Mouse (Mus musculus) bone marrow, adult 2 months (tissue): Measurements from ENCODE around the gene Pf4.

Source experiments
- CTCF ChIP-seq: fragments of 200-500 bp; IDR thresholded peaks from 2 replicates; pipeline ENCODE4 v1.5.1; 2011; ENCODE audit warnings: low read length, control low read depth; ENCODE audit not compliant: control insufficient read depth, insufficient read depth
- POLR2A ChIP-seq: fragments of 200-500 bp; IDR thresholded peaks from 2 replicates; pipeline ENCODE4 v1.6.1; 2011; ENCODE audit warnings: low read depth, mild to moderate bottlenecking, control low read depth, low read length, borderline replicate concordance; ENCODE audit not compliant: control insufficient read depth

- TF ChIP-seq POLR2A (no peak), CTCF (no peak)
Measured at GRCm38 (mm10) chr5:90731480-90731879, 40.8 kb upstream of the Pf4 start.
